Mouse (Mus musculus): ENCODE measurements around the gene Fosl2.

Fosl2 gene

DNA sequence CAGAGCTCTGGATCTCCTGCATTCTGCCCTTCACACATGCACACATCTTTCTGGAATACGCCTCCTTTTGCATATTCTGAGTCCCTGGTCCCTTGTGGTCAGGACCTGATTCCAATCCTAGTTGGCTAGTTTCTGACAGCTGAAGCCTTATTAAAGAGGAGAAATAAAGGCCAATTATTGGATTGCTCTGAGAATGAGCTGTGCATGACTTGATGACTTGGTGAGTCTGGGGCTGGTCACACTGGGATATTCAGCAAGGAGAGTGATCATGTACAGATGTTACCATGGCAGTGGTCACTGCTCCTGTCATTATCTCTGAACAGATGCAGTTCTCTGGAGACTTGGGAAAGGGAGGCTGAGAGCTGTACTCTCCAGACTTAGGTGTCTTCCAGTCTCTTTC, 32.1 kb upstream of the Fosl2 start:
- TF ChIP-seq POU5F1 (IDR thresholded peaks at IDR 0.05; ENCODE audit: borderline replicate concordance, low read length): no peak
- no peak for TF ChIP-seq CTCF (conservative IDR thresholded peaks at IDR 0.05; ENCODE audit: low read length)
- no peak for TF ChIP-seq NANOG (IDR thresholded peaks at IDR 0.05; ENCODE audit: borderline replicate concordance, low read length)
- H3K36me3 ChIP-seq (ENCODE audit: insufficient read depth, low read length): no peaks in the 10 kb centered on the region
- no peaks in the 10 kb centered on the region for H3K9me3 ChIP-seq (ENCODE audit: low read length)
- H3K27me3 ChIP-seq (ENCODE audit: insufficient read depth, low read length): peaks cover 44% of the 10 kb centered on the region
- H3K4me1 ChIP-seq (replicated peaks; ENCODE audit: low read depth, low read length): no peaks in the 10 kb centered on the region
- H3K4me3 ChIP-seq (replicated peaks; ENCODE audit: low read length): no peak overlapping the region

DNA sequence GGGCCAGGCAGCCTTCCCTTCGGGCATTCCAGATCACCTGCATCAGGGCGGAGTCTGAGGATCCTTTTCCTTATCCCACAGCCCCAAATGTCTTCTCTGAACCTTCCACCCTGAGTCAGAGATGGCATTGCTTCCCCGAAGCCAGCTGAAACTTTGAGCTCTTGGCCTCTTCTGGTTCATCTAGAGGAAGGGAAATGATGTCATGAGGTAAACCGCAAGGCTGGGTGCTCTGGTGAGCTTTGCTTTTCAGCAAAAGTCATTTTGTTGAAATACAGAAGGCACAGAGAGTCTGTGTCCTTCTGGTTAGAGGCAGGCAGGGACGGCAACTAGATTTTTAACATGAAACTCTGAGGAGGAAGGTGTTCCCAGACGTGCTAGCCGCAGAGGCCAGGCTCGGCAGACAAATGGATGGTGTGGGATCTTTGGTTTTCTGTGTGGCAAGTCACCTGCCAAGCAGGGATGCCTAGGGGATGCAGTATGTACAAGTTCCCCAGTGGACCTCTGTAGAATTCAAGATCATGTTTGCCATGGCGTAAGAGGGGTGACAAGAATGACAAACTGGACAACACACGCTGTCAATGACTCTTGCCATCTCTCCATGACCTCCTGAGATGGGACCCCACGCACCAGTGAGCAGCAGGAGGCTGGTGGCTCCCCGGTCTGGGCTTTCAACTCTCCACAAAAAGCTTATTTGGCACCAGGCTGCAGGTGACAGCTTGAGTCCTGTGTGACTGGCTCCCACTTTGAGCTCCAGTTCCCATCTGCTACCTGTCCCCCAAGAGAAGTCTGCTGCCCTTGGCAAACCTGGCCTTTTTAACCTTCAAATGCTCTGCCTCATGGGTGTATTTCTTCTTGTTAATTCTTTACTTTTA, 31.2 kb upstream of the Fosl2 start:
- H3K4me3 ChIP-seq (replicated peaks; ENCODE audit: low read length): no peak overlapping the region
- TF ChIP-seq POU5F1 (IDR thresholded peaks at IDR 0.05; ENCODE audit: borderline replicate concordance, low read length) (no peak), NANOG (IDR thresholded peaks at IDR 0.05; ENCODE audit: borderline replicate concordance, low read length) (no peak)
- no peaks in the 10 kb centered on the region for H3K9me3 ChIP-seq (ENCODE audit: low read length)
- no peaks in the 10 kb centered on the region for H3K36me3 ChIP-seq (ENCODE audit: insufficient read depth, low read length)
- no peaks in the 10 kb centered on the region for H3K4me1 ChIP-seq (replicated peaks; ENCODE audit: low read depth, low read length)
- peaks cover 41% of the 10 kb centered on the region for H3K27me3 ChIP-seq (ENCODE audit: insufficient read depth, low read length)

DNA sequence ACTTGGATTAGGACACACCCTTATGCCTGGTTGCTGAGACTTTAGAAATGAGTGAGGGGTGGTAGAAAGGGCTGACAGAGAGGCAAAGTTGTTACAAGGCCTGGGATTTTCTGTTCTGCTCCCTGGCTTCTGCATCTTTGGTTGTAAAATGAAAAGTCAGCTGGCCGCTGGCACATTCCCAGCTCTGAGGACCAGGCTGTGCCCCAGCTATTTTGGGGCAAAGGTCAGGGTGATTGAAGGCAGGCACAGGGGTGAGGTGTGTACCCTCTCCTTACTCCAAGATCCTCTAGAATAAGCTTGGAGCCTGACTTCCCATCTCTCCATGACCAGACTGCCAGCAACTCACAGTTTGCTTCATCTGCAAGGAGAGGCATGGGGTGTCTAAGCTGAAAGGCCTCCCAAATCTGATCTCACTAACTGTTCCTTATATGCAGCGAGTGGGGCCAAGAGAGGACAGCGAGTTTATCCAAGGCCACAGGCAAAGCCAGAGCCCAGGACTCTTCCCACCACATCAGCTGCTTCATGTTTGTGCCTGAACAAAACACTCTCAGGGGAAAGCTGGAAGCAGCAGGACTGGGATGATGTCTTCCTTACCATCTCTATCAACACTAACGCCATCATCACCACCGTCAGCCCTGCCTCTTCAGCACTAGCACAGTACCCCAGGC, 29.0 kb upstream of the Fosl2 start:
- Histone ChIP-seq H3K36me3 (ENCODE audit: insufficient read depth, low read length) (no peaks in the 10 kb centered on the region), H3K4me3 (replicated peaks; ENCODE audit: low read length) (no peak overlapping the region), H3K9me3 (ENCODE audit: low read length) (no peaks in the 10 kb centered on the region), H3K4me1 (replicated peaks; ENCODE audit: low read depth, low read length) (no peaks in the 10 kb centered on the region), H3K27me3 (ENCODE audit: insufficient read depth, low read length) (peaks cover 38% of the 10 kb centered on the region)
- TF ChIP-seq NANOG (IDR thresholded peaks at IDR 0.05; ENCODE audit: borderline replicate concordance, low read length) (no peak), CTCF (conservative IDR thresholded peaks at IDR 0.05; ENCODE audit: low read length) (no peak), POU5F1 (IDR thresholded peaks at IDR 0.05; ENCODE audit: borderline replicate concordance, low read length) (no peak)

DNA sequence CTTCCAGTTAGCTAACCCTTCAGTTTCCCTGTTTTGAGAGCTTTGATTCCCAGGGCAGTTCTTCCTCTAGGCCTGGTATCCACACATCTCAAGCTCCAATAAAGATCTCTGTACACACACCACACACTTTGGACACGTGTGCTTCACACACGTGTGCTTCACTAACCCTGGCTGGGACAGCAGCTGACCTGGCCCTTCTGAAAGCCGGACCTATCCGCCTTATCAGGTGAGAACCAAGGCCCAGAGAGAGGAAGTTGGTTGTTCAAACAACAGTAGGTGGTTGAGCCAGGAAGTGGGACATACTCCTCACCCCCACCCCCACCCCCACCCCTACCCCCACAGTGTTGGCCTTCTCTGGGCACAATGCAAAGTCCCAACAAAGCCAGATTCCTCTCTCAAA, 24.9 kb upstream of the Fosl2 start:
- H3K27me3 ChIP-seq (ENCODE audit: insufficient read depth, low read length): peaks cover 39% of the 10 kb centered on the region

DNA sequence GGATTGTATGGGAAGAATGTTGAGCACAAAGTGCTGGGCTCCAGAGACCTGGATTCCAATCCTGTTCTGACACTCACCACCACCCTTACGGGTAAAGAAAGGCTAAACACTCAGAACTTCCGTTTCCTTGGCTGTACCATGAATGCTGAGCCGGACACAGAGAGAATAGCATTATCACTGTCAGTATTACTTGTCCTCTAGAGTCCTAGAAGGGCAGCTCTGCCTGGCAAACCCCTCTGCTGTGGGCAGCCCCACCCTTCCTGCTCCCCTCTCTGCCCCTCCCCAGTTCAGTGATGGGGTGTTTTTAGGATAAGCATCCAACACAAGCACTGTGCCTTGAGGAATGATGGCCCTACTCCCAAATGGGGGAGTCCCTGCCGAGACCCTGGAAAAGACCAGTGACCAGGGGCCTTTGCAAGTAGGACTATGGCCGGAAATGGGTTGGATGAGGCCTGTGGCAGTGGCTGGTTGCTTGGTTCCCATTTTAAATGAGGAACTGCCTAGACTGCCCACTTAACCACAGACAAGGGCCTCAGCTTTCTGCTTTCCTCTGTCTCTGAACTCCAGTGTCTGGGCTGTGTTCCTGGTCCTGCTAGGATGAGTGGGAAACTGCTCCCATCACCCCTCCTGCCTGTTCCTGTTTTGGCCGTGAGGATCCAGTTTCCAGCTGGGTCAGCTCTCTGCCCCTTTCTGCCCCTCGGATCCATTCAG, 23.2 kb upstream of the Fosl2 start:
- TF ChIP-seq CTCF (conservative IDR thresholded peaks at IDR 0.05; ENCODE audit: low read length) (no peak), NANOG (IDR thresholded peaks at IDR 0.05; ENCODE audit: borderline replicate concordance, low read length) (no peak), POU5F1 (IDR thresholded peaks at IDR 0.05; ENCODE audit: borderline replicate concordance, low read length) (no peak)
- Histone ChIP-seq H3K36me3 (ENCODE audit: insufficient read depth, low read length) (no peaks in the 10 kb centered on the region), H3K4me3 (replicated peaks; ENCODE audit: low read length) (no peak overlapping the region), H3K9me3 (ENCODE audit: low read length) (no peaks in the 10 kb centered on the region), H3K27me3 (ENCODE audit: insufficient read depth, low read length) (peaks cover 32% of the 10 kb centered on the region), H3K4me1 (replicated peaks; ENCODE audit: low read depth, low read length) (0 out of 2 replicates have a peak, but pooled peaks cover 2% of the 10 kb centered on the region)

More for the DNA sequence above, 24.9 kb upstream of the Fosl2 start:
- Histone ChIP-seq H3K9me3 (ENCODE audit: low read length) (no peaks in the 10 kb centered on the region), H3K36me3 (ENCODE audit: insufficient read depth, low read length) (no peaks in the 10 kb centered on the region), H3K4me3 (replicated peaks; ENCODE audit: low read length) (no peak overlapping the region), H3K4me1 (replicated peaks; ENCODE audit: low read depth, low read length) (0 out of 2 replicates have a peak, but pooled peaks cover 2% of the 10 kb centered on the region)
- TF ChIP-seq NANOG (IDR thresholded peaks at IDR 0.05; ENCODE audit: borderline replicate concordance, low read length) (no peak), CTCF (conservative IDR thresholded peaks at IDR 0.05; ENCODE audit: low read length) (no peak), POU5F1 (IDR thresholded peaks at IDR 0.05; ENCODE audit: borderline replicate concordance, low read length) (no peak)

DNA sequence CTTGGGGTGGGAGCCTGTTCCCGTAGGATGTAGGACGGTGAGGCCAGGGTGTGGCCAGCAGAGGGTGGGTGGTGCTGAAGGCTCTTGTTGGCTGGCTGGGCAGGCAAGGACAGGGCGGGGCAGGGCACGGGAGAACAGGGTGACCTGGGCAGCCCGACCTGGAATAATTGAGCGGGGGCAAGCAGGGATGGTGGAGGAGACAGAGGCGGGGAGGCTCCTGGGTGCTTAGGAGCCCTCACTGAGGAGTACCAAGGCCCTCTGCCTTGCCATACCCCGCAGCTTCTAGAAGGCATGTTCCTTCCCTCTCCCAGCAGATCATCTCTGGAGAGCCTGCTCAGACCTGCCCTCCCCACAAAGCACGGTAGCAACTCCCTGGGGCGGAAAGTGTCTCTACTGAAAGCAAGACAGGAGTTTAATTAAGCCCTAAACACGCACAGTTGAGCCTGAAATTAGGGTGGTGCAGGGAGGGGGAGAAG, 14.7 kb upstream of the Fosl2 start:
- peak overlapping the region; percentile 60 for H3K4me3 ChIP-seq (replicated peaks; ENCODE audit: low read length)
- peaks cover 18% of the 10 kb centered on the region for H3K4me1 ChIP-seq (replicated peaks; ENCODE audit: low read depth, low read length)
- TF ChIP-seq CTCF (conservative IDR thresholded peaks at IDR 0.05; ENCODE audit: low read length) (no peak), POU5F1 (IDR thresholded peaks at IDR 0.05; ENCODE audit: borderline replicate concordance, low read length) (no peak), NANOG (IDR thresholded peaks at IDR 0.05; ENCODE audit: borderline replicate concordance, low read length) (no peak)
- H3K27me3 ChIP-seq (ENCODE audit: insufficient read depth, low read length): peaks cover 59% of the 10 kb centered on the region
- H3K36me3 ChIP-seq (ENCODE audit: insufficient read depth, low read length): no peaks in the 10 kb centered on the region
- no peaks in the 10 kb centered on the region for H3K9me3 ChIP-seq (ENCODE audit: low read length)

DNA sequence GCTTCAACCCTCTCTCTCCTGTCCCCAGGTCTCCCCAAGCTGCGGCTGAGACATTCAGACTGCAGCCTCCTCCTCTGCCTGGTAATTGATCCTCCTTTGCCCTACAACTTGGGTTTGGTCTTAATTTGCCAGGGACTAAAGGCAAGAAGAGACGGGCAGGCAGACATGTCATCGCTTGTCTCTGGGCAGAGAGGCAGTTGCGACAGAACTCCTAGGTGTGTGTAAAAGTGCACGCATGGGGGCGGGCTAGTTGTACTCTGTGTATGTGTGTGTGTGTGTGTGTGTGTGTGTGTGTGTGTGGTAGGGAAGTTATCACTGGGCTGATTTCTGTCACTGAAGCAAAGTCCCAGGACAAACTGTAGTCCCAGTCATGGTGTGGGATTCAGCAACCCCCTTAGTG, 13.7 kb upstream of the Fosl2 start:
- H3K27me3 ChIP-seq (ENCODE audit: insufficient read depth, low read length): peaks cover 62% of the 10 kb centered on the region
- TF ChIP-seq CTCF (conservative IDR thresholded peaks at IDR 0.05; ENCODE audit: low read length) (no peak), NANOG (IDR thresholded peaks at IDR 0.05; ENCODE audit: borderline replicate concordance, low read length) (no peak), POU5F1 (IDR thresholded peaks at IDR 0.05; ENCODE audit: borderline replicate concordance, low read length) (no peak)
- no peaks in the 10 kb centered on the region for H3K9me3 ChIP-seq (ENCODE audit: low read length)
- no peak overlapping the region for H3K4me3 ChIP-seq (replicated peaks; ENCODE audit: low read length)
- peaks cover 18% of the 10 kb centered on the region for H3K4me1 ChIP-seq (replicated peaks; ENCODE audit: low read depth, low read length)
- no peaks in the 10 kb centered on the region for H3K36me3 ChIP-seq (ENCODE audit: insufficient read depth, low read length)

DNA sequence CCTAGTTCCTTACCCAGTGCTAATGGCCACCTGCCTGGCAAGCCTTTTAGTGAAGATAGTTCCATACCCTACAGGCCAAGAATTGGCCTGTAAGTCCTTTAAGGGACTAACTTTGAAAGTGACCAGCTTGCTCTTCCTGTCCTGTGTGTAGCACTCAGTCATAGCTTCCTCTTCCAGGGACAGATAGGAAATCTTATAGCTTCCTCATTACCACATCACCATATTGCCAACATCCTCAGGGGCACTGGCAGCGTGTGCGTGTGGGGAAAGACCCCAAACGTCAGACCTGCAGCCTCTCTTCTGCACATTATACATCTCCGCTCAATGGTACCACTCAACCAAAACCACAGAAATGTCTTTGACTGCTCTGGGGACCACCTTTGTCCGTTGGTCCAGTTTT, 13.2 kb upstream of the Fosl2 start:
- no peaks in the 10 kb centered on the region for H3K36me3 ChIP-seq (ENCODE audit: insufficient read depth, low read length)
- peaks cover 62% of the 10 kb centered on the region for H3K27me3 ChIP-seq (ENCODE audit: insufficient read depth, low read length)
- no peak overlapping the region for H3K4me3 ChIP-seq (replicated peaks; ENCODE audit: low read length)
- TF ChIP-seq NANOG (IDR thresholded peaks at IDR 0.05; ENCODE audit: borderline replicate concordance, low read length): no peak
- H3K4me1 ChIP-seq (replicated peaks; ENCODE audit: low read depth, low read length): peaks cover 18% of the 10 kb centered on the region
- H3K9me3 ChIP-seq (ENCODE audit: low read length): no peaks in the 10 kb centered on the region

Data from E14TG2a.4 (cell line).